Comparison of ENCODE assay signal across 13 mouse cellular contexts in the genomic region with DNA sequence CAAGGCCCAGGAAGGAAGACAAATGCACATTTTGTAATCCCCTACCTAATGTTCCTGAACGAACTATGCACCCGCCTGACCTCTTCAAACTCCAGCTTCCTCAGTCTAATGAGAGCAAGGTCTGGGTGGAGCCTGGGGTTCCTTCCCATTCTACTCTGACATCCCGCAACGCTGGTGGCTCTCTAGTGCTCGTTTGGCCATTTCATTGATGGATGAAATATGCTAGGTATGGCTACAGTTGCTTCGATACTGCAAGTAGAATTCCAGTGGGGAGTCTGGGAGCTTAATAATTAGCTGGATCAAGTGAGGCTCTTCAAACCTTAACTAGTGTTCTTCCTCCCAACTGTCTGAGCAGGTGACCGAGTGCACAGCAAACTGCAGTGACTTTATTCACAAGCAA. TPM values are rescaled to one million over a fixed set of nuclear protein-coding genes. Genes with fewer than 3 reads are reported as not detected.
A peak's percentile ranks its signal among the peaks of the same experiment; 100 is the strongest.
DNase-seq lines count a peak whose midpoint lies in the region; ATAC-seq and TF ChIP-seq lines count a peak whose summit lies in the region.
"Had no signal": no experiment of that assay in that cellular context is flagged by ENCODE, and none has a peak within 500 bp of the region (broad histone marks: within the 10 kb centered on the region; RNA-seq: fewer than 3 reads in every experiment).

No protein-coding gene starts in this region.

- no peaks in the 10 kb centered on the region for H3K9me3 ChIP-seq in embryonic facial prominence, embryonic 14.5 days (ENCODE audit: control insufficient read depth, low read length)
- H3K9me3 ChIP-seq in intestine, postnatal 0 days (ENCODE audit: control insufficient read depth), result no peaks in the 10 kb centered on the region
- no peaks in the 10 kb centered on the region for H3K9me3 ChIP-seq in liver, embryonic 12.5 days (replicated peaks)
- H3K9me3 ChIP-seq: forebrain, embryonic 12.5 days had no signal

- 0 out of 2 replicates have a peak overlapping the region, but pooled peaks have one; percentile 31 for H3K4me2 ChIP-seq in embryonic facial prominence, embryonic 14.5 days (ENCODE audit: low read depth, low read length)
- H3K4me2 ChIP-seq in intestine, postnatal 0 days (replicated peaks; ENCODE audit: low read depth), result peak overlapping the region; percentile 21; the same call in 1 of the 2 replicates
- H3K4me2 ChIP-seq in liver, embryonic 12.5 days, result peak overlapping the region; percentile 10
- H3K4me2 ChIP-seq: forebrain, embryonic 12.5 days; midbrain, embryonic 11.5 days had no signal

- H3K4me1 ChIP-seq in embryonic facial prominence, embryonic 14.5 days (ENCODE audit: control insufficient read depth, insufficient read depth, low read length), result peaks cover 7% of the 10 kb centered on the region
- no peaks in the 10 kb centered on the region for H3K4me1 ChIP-seq in intestine, postnatal 0 days (replicated peaks; ENCODE audit: control insufficient read depth, insufficient read depth, low read length)
- H3K4me1 ChIP-seq in liver, embryonic 12.5 days, result peaks cover 6% of the 10 kb centered on the region

- WGBS in embryonic facial prominence, embryonic 14.5 days, result 58% methylated on average over 7 of the region's 7 CpGs
- WGBS in intestine, postnatal 0 days, result 27% methylated on average over 7 of the region's 7 CpGs
- WGBS in liver, embryonic 12.5 days (ENCODE audit: insufficient replicate concordance), result 25% methylated on average over 7 of the region's 7 CpGs

- peak; percentile 54 for DNase-seq in kidney, adult 11 months
- DNase-seq in kidney, postnatal 10 days, result no peak
- no peak for DNase-seq in embryonic facial prominence, embryonic 14.5 days (ENCODE audit: low spot score)
- DNase-seq in cerebellum, adult 11 months, result no peak
- DNase-seq in right cerebral cortex, postnatal 36 days (ENCODE audit: low spot score in 2 of 2), result no peak
- DNase-seq: right cerebral cortex, postnatal 25 days had no signal

- no peaks in the 10 kb centered on the region for H3K36me3 ChIP-seq in embryonic facial prominence, embryonic 14.5 days (ENCODE audit: control insufficient read depth, insufficient read depth, low read length)
- H3K36me3 ChIP-seq in intestine, postnatal 0 days (ENCODE audit: control insufficient read depth, insufficient read depth), result no peaks in the 10 kb centered on the region
- no peaks in the 10 kb centered on the region for H3K36me3 ChIP-seq in liver, embryonic 12.5 days
- H3K36me3 ChIP-seq: forebrain, embryonic 12.5 days had no signal

- ATAC-seq in embryonic facial prominence, embryonic 14.5 days (ENCODE audit: low read depth), result no peak
- no peak for ATAC-seq in intestine, postnatal 0 days
- no peak for ATAC-seq in liver, embryonic 12.5 days

- no peak for TF ChIP-seq CTCF in intestine, postnatal 0 days (IDR thresholded peaks at IDR 0.05; ENCODE audit: low read depth)

- no peak overlapping the region for H3K4me3 ChIP-seq in embryonic facial prominence, embryonic 14.5 days (ENCODE audit: low read depth, low read length)
- H3K4me3 ChIP-seq in intestine, postnatal 0 days (ENCODE audit: low read depth, low read length), result no peak overlapping the region
- H3K4me3 ChIP-seq in liver, embryonic 12.5 days, result no peak overlapping the region
- H3K4me3 ChIP-seq: forebrain, embryonic 12.5 days; left cerebral cortex, adult 2 months had no signal

- H3K27me3 ChIP-seq in embryonic facial prominence, embryonic 14.5 days (replicated peaks; ENCODE audit: control insufficient read depth, insufficient read depth, low read length), result no peaks in the 10 kb centered on the region
- H3K27me3 ChIP-seq in intestine, postnatal 0 days (replicated peaks; ENCODE audit: control insufficient read depth, insufficient read depth, low read length), result no peaks in the 10 kb centered on the region
- H3K27me3 ChIP-seq in liver, embryonic 12.5 days (replicated peaks), result no peaks in the 10 kb centered on the region; the same call in 1 of the 2 replicates

- no peak overlapping the region for H3K27ac ChIP-seq in embryonic facial prominence, embryonic 14.5 days (replicated peaks; ENCODE audit: low read depth, low read length)
- H3K27ac ChIP-seq in intestine, postnatal 0 days (ENCODE audit: low read depth, low read length), result no peak overlapping the region
- H3K27ac ChIP-seq in liver, embryonic 12.5 days, result no peak overlapping the region
- H3K27ac ChIP-seq: forebrain, embryonic 12.5 days; left cerebral cortex, adult 2 months had no signal

- no peak overlapping the region for H3K9ac ChIP-seq in embryonic facial prominence, embryonic 14.5 days (ENCODE audit: low read depth, low read length)
- H3K9ac ChIP-seq in intestine, postnatal 0 days (ENCODE audit: low read depth, low read length), result no peak overlapping the region
- H3K9ac ChIP-seq in liver, embryonic 12.5 days, result no peak overlapping the region
- H3K9ac ChIP-seq: forebrain, embryonic 12.5 days had no signal

RNA-seq across cellular contexts. Expression of a gene that starts 26.2 kb away (rescaled TPM):
- polyA plus RNA-seq in embryonic facial prominence, embryonic 14.5 days (2014; fragmentation: Nextera tagmentation; extraction: Ambion mirVana), result 2.2 TPM in 1 of 2 replicates, not detected in the other
- polyA plus RNA-seq in intestine, postnatal 0 days (2015; fragmentation: Nextera tagmentation; extraction: Ambion mirVana), result not detected in 2 replicates
- polyA plus RNA-seq in liver, embryonic 12.5 days (2016; fragmentation: Nextera tagmentation; extraction: Ambion mirVana), result 0.51 and 1.7 TPM in 2 replicates
- polyA plus RNA-seq: cortical plate, adult 2 months; neural tube, embryonic 14.5 days had no signal
